Mouse (Mus musculus) CD4-positive helper T cell, adult 2 months (primary cell): ENCODE measurements around the gene BC049730.

ENCODE experiments used
- DNase-seq: peaks from one replicate; pipeline ENCODE4 v3.0.0-alpha.2; 2012; ENCODE audit warnings: low read depth, missing footprints, low spot score

Gene BC049730

DNA sequence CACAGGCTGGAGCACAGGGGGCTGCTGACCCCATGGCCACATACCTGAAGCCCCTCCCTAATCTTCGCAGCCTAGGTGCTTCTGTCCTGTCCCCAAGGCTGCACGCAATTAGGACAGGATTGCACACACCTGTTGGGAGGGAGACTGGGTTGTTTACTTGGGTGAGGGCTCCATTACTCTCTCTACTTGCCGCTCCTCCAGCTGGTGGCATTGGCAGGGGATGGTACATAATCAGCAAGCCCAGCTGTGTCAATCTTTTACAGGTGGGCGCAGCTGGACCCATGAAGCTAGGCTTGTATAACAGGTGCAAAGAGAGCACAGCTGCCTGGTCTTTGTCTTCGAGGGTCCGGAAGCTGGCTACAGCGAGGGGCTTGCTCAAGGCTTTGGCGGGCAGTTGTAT, 53.5 kb downstream of the BC049730 start:
- no peak for DNase-seq
